Mouse (Mus musculus) MEL (cell line): ENCODE results near the gene Omp. TPM values are rescaled to one million over a fixed set of nuclear protein-coding genes. Genes with fewer than 3 reads are reported as not detected.

Experiments
- DNase-seq: peaks from one replicate; pipeline ENCODE4 v3.0.0; 2011; ENCODE audit warnings: low read depth, low spot score
- H3K27ac ChIP-seq: 2 replicates; pipeline ENCODE4 v1.5.1; 2012; ENCODE audit warnings: low read depth, mild to moderate bottlenecking, control low read depth, low read length, moderate library complexity; ENCODE audit not compliant: control insufficient read depth
- H3K27me3 ChIP-seq, 2 experiments: fragments of 150-350 bp in 1 of 2; sonication (generic) in 1 of 2; 2 replicates each; pipeline ENCODE4 v1.6.1; 2012; ENCODE audit warnings: low read length in 2 of 2, mild to moderate bottlenecking in 2 of 2, improper control_type of control experiment in 1 of 2, moderate library complexity in 1 of 2; ENCODE audit not compliant: insufficient read depth in 2 of 2, control insufficient read depth in 1 of 2
- H3K36me3 ChIP-seq, 2 experiments: 2 replicates each; pipeline ENCODE4 v1.6.1; 2012 to 2014; ENCODE audit warnings: low read length in 2 of 2, improper control_type of control experiment in 1 of 2, inconsistent platforms in 1 of 2, mild to moderate bottlenecking in 1 of 2; ENCODE audit not compliant: insufficient read depth in 2 of 2, control insufficient read depth in 1 of 2
- H3K4me1 ChIP-seq, 2 experiments: fragments of 150-350 bp in 1 of 2; sonication (generic) in 1 of 2; 2 replicates each; pipeline ENCODE4 v1.6.1; 2012; ENCODE audit warnings: low read length in 2 of 2, improper control_type of control experiment in 1 of 2, mild to moderate bottlenecking in 1 of 2; ENCODE audit not compliant: insufficient read depth in 2 of 2, control insufficient read depth in 1 of 2
- H3K4me3 ChIP-seq, 2 experiments: fragments of 150-350 bp in 1 of 2; sonication (generic) in 1 of 2; 2 replicates each; pipeline ENCODE4 v1.5.1; 2012; ENCODE audit warnings: low read depth in 2 of 2, low read length in 2 of 2, mild to moderate bottlenecking in 2 of 2, moderate library complexity in 2 of 2, control low read depth in 1 of 2, improper control_type of control experiment in 1 of 2; ENCODE audit not compliant: control insufficient read depth in 1 of 2, insufficient read depth in 1 of 2
- H3K79me2 ChIP-seq: 2 replicates; pipeline ENCODE4 v1.6.1; 2012; ENCODE audit warnings: mild to moderate bottlenecking, low read length, moderate library complexity; ENCODE audit not compliant: control insufficient read depth, poor library complexity, insufficient read depth
- H3K9ac ChIP-seq: 2 replicates; pipeline ENCODE4 v1.6.1; 2012; ENCODE audit warnings: low read depth, mild to moderate bottlenecking, control low read depth, low read length, moderate library complexity; ENCODE audit not compliant: control insufficient read depth, poor library complexity, severe bottlenecking
- H3K9me3 ChIP-seq: fragments of 150-350 bp; sonication (generic); replicated peaks from 2 replicates; pipeline ENCODE4 v1.6.1; 2012; ENCODE audit warnings: mild to moderate bottlenecking, low read length, improper control_type of control experiment, moderate library complexity; ENCODE audit not compliant: insufficient read depth
- BHLHE40 ChIP-seq: IDR thresholded peaks from 2 replicates; pipeline ENCODE4 v1.6.1; 2012; ENCODE audit warnings: low read depth, mild to moderate bottlenecking, inconsistent platforms, low read length, improper control_type of control experiment, borderline replicate concordance
- CHD1 ChIP-seq: IDR thresholded peaks from 2 replicates; pipeline ENCODE4 v1.6.1; 2012; ENCODE audit warnings: low read depth, mild to moderate bottlenecking, inconsistent platforms, low read length, improper control_type of control experiment
- CHD2 ChIP-seq: IDR thresholded peaks from 2 replicates; pipeline ENCODE4 v1.6.1; 2011; ENCODE audit warnings: low read length, improper control_type of control experiment
- CTCF ChIP-seq, 3 experiments: IDR thresholded peaks in 2 of 3; conservative IDR thresholded peaks in 1 of 3; 2 replicates each; pipeline ENCODE4 v1.5.1; 2011 to 2012; ENCODE audit warnings: low read length in 3 of 3, low read depth in 2 of 3, mild to moderate bottlenecking in 2 of 3, improper control_type of control experiment in 1 of 3, inconsistent platforms in 1 of 3, mixed read lengths in 1 of 3, moderate library complexity in 1 of 3; ENCODE audit not compliant: control insufficient read depth in 1 of 3, insufficient read depth in 1 of 3, poor library complexity in 1 of 3, severe bottlenecking in 1 of 3
- E2F4 ChIP-seq: IDR thresholded peaks from 2 replicates; pipeline ENCODE4 v1.6.1; 2011; ENCODE audit warnings: low read depth, low read length, improper control_type of control experiment, borderline replicate concordance
- ELF1 ChIP-seq: IDR thresholded peaks from 2 replicates; pipeline ENCODE4 v1.6.1; 2014; ENCODE audit warnings: low read depth, mild to moderate bottlenecking, inconsistent platforms, low read length, improper control_type of control experiment, moderate library complexity
- GABPA ChIP-seq: IDR thresholded peaks from 2 replicates; pipeline ENCODE4 v1.6.1; 2012; ENCODE audit warnings: low read depth, mild to moderate bottlenecking, inconsistent platforms, low read length, improper control_type of control experiment, moderate library complexity
- GATA1 ChIP-seq: IDR thresholded peaks from 2 replicates; pipeline ENCODE4 v1.6.1; 2011; ENCODE audit warnings: low read depth, low read length, improper control_type of control experiment
- JUND ChIP-seq: IDR thresholded peaks from 2 replicates; pipeline ENCODE4 v1.6.1; 2011; ENCODE audit warnings: low read depth, mild to moderate bottlenecking, improper control_type of control experiment, low read length
- KAT2A ChIP-seq: conservative IDR thresholded peaks from 2 replicates; pipeline ENCODE4 v1.6.1; 2012; ENCODE audit warnings: low read depth, low read length, improper control_type of control experiment, inconsistent platforms
- MAX ChIP-seq: IDR thresholded peaks from 2 replicates; pipeline ENCODE4 v1.6.1; 2011; ENCODE audit warnings: low read length, improper control_type of control experiment
- MEF2A ChIP-seq: IDR thresholded peaks from 2 replicates; pipeline ENCODE4 v1.6.1; 2014; ENCODE audit warnings: low read depth, mild to moderate bottlenecking, inconsistent platforms, low read length, improper control_type of control experiment; ENCODE audit not compliant: poor library complexity, insufficient replicate concordance, severe bottlenecking; ENCODE audit errors: extremely low read depth
- MXI1 ChIP-seq: IDR thresholded peaks from 2 replicates; pipeline ENCODE4 v1.6.1; 2011; ENCODE audit warnings: mild to moderate bottlenecking, low read depth, low read length, improper control_type of control experiment
- MYB ChIP-seq: IDR thresholded peaks from 2 replicates; pipeline ENCODE4 v1.6.1; 2011; ENCODE audit warnings: mild to moderate bottlenecking, low read depth, low read length, improper control_type of control experiment
- MYC ChIP-seq: IDR thresholded peaks from 2 replicates; pipeline ENCODE4 v1.6.1; 2011; ENCODE audit warnings: low read depth, mild to moderate bottlenecking, low read length, improper control_type of control experiment, moderate library complexity
- NELFE ChIP-seq: IDR thresholded peaks from 2 replicates; pipeline ENCODE4 v1.6.1; 2011; ENCODE audit warnings: low read depth, low read length, improper control_type of control experiment
- POLR2AphosphoS2 ChIP-seq: IDR thresholded peaks from 2 replicates; pipeline ENCODE4 v1.6.1; 2011; ENCODE audit warnings: low read length, improper control_type of control experiment
- POLR2AphosphoS5 ChIP-seq: IDR thresholded peaks from 2 replicates; pipeline ENCODE4 v1.6.1; 2012; ENCODE audit warnings: low read depth, borderline replicate concordance, mild to moderate bottlenecking, inconsistent platforms, low read length, moderate library complexity, mixed read lengths
- RAD21 ChIP-seq: IDR thresholded peaks from 2 replicates; pipeline ENCODE4 v1.6.1; 2011; ENCODE audit warnings: mild to moderate bottlenecking, low read depth, low read length, improper control_type of control experiment
- RCOR1 ChIP-seq: IDR thresholded peaks from 2 replicates; pipeline ENCODE4 v1.6.1; 2012; ENCODE audit warnings: low read depth, mild to moderate bottlenecking, inconsistent platforms, low read length, improper control_type of control experiment
- TAL1 ChIP-seq: IDR thresholded peaks from 2 replicates; pipeline ENCODE4 v1.6.1; 2012; ENCODE audit warnings: mild to moderate bottlenecking, inconsistent platforms, low read length, moderate library complexity, mixed read lengths
- TBP ChIP-seq: IDR thresholded peaks from 2 replicates; pipeline ENCODE4 v1.8.0; 2011; ENCODE audit warnings: low read depth, low read length, improper control_type of control experiment
- TCF12 ChIP-seq: IDR thresholded peaks from 2 replicates; pipeline ENCODE4 v1.6.1; 2014; ENCODE audit warnings: low read depth, mild to moderate bottlenecking, inconsistent platforms, low read length, improper control_type of control experiment, moderate library complexity
- UBTF ChIP-seq: IDR thresholded peaks from 2 replicates; pipeline ENCODE4 v1.6.1; 2012; ENCODE audit warnings: low read depth, mild to moderate bottlenecking, inconsistent platforms, low read length, improper control_type of control experiment, moderate library complexity, borderline replicate concordance; ENCODE audit not compliant: insufficient read depth
- USF2 ChIP-seq, 2 experiments: IDR thresholded peaks; 2 replicates each; pipeline ENCODE4 v1.6.1; 2011 to 2012; ENCODE audit warnings: improper control_type of control experiment in 2 of 2, low read length in 2 of 2, borderline replicate concordance in 1 of 2, inconsistent platforms in 1 of 2, low read depth in 1 of 2, mild to moderate bottlenecking in 1 of 2; ENCODE audit not compliant: insufficient read depth in 1 of 2
- ZKSCAN1 ChIP-seq: IDR thresholded peaks from 2 replicates; pipeline ENCODE4 v1.6.1; 2012; ENCODE audit warnings: low read depth, mild to moderate bottlenecking, inconsistent platforms, low read length, improper control_type of control experiment, moderate library complexity
- ZMIZ1 ChIP-seq: IDR thresholded peaks from 2 replicates; pipeline ENCODE4 v1.6.1; 2012; ENCODE audit warnings: low read depth, mild to moderate bottlenecking, inconsistent platforms, low read length, improper control_type of control experiment, moderate library complexity
- polyA plus RNA-seq, 2 experiments: library from polyadenylated mRNA; stranded (reverse) in 1 of 2; unstranded in 1 of 2; fragments of >175 nt in 1 of 2; fragments of >200 nt in 1 of 2; gene quantifications; 2 replicates each; pipeline versions ENCODE4 v1.2.1 to v1.2.4; 2012; ENCODE audit warnings: low replicate concordance in 2 of 2, low read depth in 1 of 2; ENCODE audit not compliant: insufficient read length in 2 of 2, insufficient read depth in 1 of 2, missing spikeins in 1 of 2
- total RNA-seq: library from RNA; depleted of rRNA; stranded (reverse); fragments of 300-350 nt; gene quantifications from 2 replicates; pipeline ENCODE4 v1.2.3, GENCODE M21; 2012

Gene Omp
- total and polyA plus RNA-seq, 3 experiments, result 0.07 to 0.08 TPM; not detected in 1

GRCm38 (mm10) chr7:98114656-98115055 lies 30.6 kb downstream of the Omp start:
- Histone ChIP-seq H3K36me3 (no peaks in the 10 kb centered on the region), H3K4me1 (no peaks in the 10 kb centered on the region), H3K9ac (no peak overlapping the region), H3K79me2 (no peaks in the 10 kb centered on the region), H3K27ac (no peak overlapping the region), H3K4me3 (no peak overlapping the region), H3K27me3 (peaks cover 0 to 2% of the 10 kb centered on the region in 2 experiments; a peak in 2 of 4 replicates), H3K9me3 (no peaks in the 10 kb centered on the region)
- DNase-seq, result no peak
- no peak for TF ChIP-seq JUND

GRCm38 (mm10) chr7:98111233-98111632 lies 34.1 kb downstream of the Omp start:
- Histone ChIP-seq H3K4me1 (no peaks in the 10 kb centered on the region), H3K27me3 (peaks cover 0 to 2% of the 10 kb centered on the region in 2 experiments; a peak in 2 of 4 replicates), H3K4me3 (no peak overlapping the region), H3K36me3 (no peaks in the 10 kb centered on the region), H3K79me2 (no peaks in the 10 kb centered on the region), H3K9ac (no peak overlapping the region), H3K27ac (no peak overlapping the region)
- no peak for DNase-seq
- no peak for TF ChIP-seq MAX
- TF ChIP-seq ELF1, result no peak
- TF ChIP-seq USF2 (IDR thresholded peaks at IDR 0.05; ENCODE audit: borderline replicate concordance in 1 of 2, insufficient read depth in 1 of 2, low read depth in 1 of 2, low read length in 2 of 2), result no peak
- no peak for TF ChIP-seq MEF2A
- no peak for TF ChIP-seq TCF12
- no peak for TF ChIP-seq BHLHE40
- TF ChIP-seq CHD2, result no peak
- no peak for TF ChIP-seq UBTF
- no peak for TF ChIP-seq CTCF (IDR thresholded peaks at IDR 0.05 in 2 of 3, conservative IDR thresholded peaks at IDR 0.05 in 1 of 3; ENCODE audit: control insufficient read depth in 1 of 3, insufficient read depth in 1 of 3, low read depth in 2 of 3, low read length in 3 of 3, poor library complexity in 1 of 3, severe bottlenecking in 1 of 3)
- no peak for TF ChIP-seq RCOR1
- no peak for TF ChIP-seq ZMIZ1
- TF ChIP-seq MXI1, result no peak
- TF ChIP-seq POLR2AphosphoS2, result no peak
- TF ChIP-seq MYC, result no peak
- no peak for TF ChIP-seq TBP
- TF ChIP-seq, all 39 proteins: peak for 0
- H3K9me3 ChIP-seq, result no peaks in the 10 kb centered on the region

- H3K4me1 ChIP-seq, result no peaks in the 10 kb centered on the region
- H3K79me2 ChIP-seq, result no peaks in the 10 kb centered on the region
- no peaks in the 10 kb centered on the region for H3K27me3 ChIP-seq
- no peak overlapping the region for H3K4me3 ChIP-seq
- no peak overlapping the region for H3K9ac ChIP-seq
- H3K36me3 ChIP-seq, result no peaks in the 10 kb centered on the region
- TF ChIP-seq TCF12 (no peak), CHD2 (no peak), UBTF (no peak), MAX (no peak), MYC (no peak), POLR2AphosphoS5 (no peak), GATA1 (no peak), ZMIZ1 (no peak), MYB (no peak), POLR2AphosphoS2 (no peak), TAL1 (no peak), KAT2A (no peak), NELFE (no peak), E2F4 (no peak), RAD21 (no peak), ZKSCAN1 (no peak), CHD1 (no peak), MXI1 (no peak), GABPA (no peak)
- no peaks in the 10 kb centered on the region for H3K9me3 ChIP-seq
- H3K27ac ChIP-seq, result no peak overlapping the region
- no peak for DNase-seq
Measured at GRCm38 (mm10) chr7:98109771-98110170, 35.5 kb downstream of the Omp start.
